Mouse (Mus musculus): ENCODE results near the gene Ipo13. TPM values are rescaled to one million over a fixed set of nuclear protein-coding genes. Genes with fewer than 3 reads are reported as not detected.

The Ipo13 gene
- 40.4 and 44.0 TPM in 2 replicates for polyA plus RNA-seq (2012; rRNA removed; ENCODE audit: low replicate concordance)

GRCm38 (mm10) chr4:117914591-117915442 is at the start of gene Ipo13:
Gene Ipo13, minus strand, starts transcription at chr4:117914999.

DNA sequence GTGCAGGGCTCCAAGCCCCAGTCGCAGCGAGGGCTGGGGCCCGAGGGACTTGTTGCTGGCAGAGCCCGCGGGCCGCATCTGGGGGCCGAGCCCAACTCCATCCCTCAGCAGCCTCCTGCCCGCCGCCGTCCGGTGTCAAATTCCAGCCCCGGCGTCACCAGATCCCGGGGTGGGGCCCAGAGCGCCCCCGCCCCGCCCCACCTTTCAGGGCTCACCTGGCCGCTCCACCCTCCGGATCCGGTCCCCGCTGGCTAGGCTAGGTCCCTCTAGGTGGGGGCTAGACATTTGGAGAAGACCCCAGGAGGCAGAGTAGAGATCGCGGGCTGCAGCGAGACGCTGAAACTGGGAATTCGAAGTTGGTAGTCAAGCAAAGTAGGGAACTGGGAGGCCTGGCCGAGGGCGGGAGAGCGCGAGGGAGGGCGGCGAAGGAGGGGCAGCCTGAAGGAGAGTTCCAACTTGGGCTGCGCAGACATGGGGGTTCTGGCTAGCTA is 14.6 kb upstream of the Ipo13 start, which contains the start of gene Artn:
Gene Artn (minus strand): TSS at position 373 of the 491 bp plus-strand sequence.

GRCm38 (mm10) chr4:117891738-117892161 is 23.0 kb downstream of the Ipo13 start, which contains the start of gene Dph2:
Gene Dph2, minus strand, starts transcription at chr4:117892032.

GRCm38 (mm10) chr4:117887133-117887532 is 27.7 kb downstream of the Ipo13 start, which contains the start of gene Atp6v0b:
Gene Atp6v0b, minus strand, starts transcription at chr4:117887333.

GRCm38 (mm10) chr4:117882701-117883691 is 31.8 kb downstream of the Ipo13 start, which contains the start of gene B4galt2:
Gene B4galt2, minus strand, starts transcription at chr4:117883487.

DNA sequence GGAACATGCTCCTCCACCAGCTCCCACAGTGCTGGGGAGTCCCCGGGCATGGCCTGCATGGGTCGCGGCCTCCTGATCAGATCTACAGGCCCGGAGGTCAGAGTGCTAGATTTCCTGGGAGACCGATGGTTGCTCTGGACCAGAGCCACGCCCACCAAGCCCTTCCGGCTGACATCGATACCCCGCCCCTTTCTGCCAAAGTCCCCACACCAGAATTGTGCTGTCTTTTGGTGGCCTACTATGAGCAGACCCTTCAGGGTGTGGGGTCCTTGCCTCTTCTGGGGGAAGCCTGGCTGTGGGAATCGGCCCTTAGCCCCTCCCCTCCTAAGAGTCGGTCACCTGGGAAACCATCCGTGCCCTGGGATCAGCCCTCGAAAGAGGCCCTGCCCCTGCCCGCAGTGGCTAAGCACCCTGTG is 42.3 kb downstream of the Ipo13 start, which contains the start of gene Ccdc24:
Gene Ccdc24 (minus strand): TSS at position 87 of the 416 bp plus-strand sequence.

Other genes starting within 250 kb of the Ipo13 start
- gene Dmap1, start 232.7 kb downstream of the Ipo13 start, polyA plus RNA-seq (2012; rRNA removed; ENCODE audit: low replicate concordance) = 13.4 and 16.4 TPM in 2 replicates
- gene Gm12845, start 190.6 kb downstream of the Ipo13 start, polyA plus RNA-seq (2012; rRNA removed; ENCODE audit: low replicate concordance) = not detected in 2 replicates
- not detected in 2 replicates for gene Klf17, start 149.4 kb downstream of the Ipo13 start, polyA plus RNA-seq (2012; rRNA removed; ENCODE audit: low replicate concordance)
- 18.8 and 33.1 TPM in 2 replicates for gene Slc6a9, start 80.5 kb downstream of the Ipo13 start, polyA plus RNA-seq (2012; rRNA removed; ENCODE audit: low replicate concordance)
- 1.4 and 2.5 TPM in 2 replicates for gene Ccdc24, start 42.4 kb downstream of the Ipo13 start, polyA plus RNA-seq (2012; rRNA removed; ENCODE audit: low replicate concordance)
- 10.1 and 18.4 TPM in 2 replicates for gene B4galt2, start 31.5 kb downstream of the Ipo13 start, polyA plus RNA-seq (2012; rRNA removed; ENCODE audit: low replicate concordance)
- gene Atp6v0b, start 27.7 kb downstream of the Ipo13 start, polyA plus RNA-seq (2012; rRNA removed; ENCODE audit: low replicate concordance) = 457 and 584 TPM in 2 replicates
- 7.3 and 12.0 TPM in 2 replicates for gene Dph2, start 23.0 kb downstream of the Ipo13 start, polyA plus RNA-seq (2012; rRNA removed; ENCODE audit: low replicate concordance)
- 3.4 and 3.9 TPM in 2 replicates for gene Artn, start 14.8 kb upstream of the Ipo13 start, polyA plus RNA-seq (2012; rRNA removed; ENCODE audit: low replicate concordance)
- 7.6 and 10.8 TPM in 2 replicates for gene St3gal3, start 219.9 kb upstream of the Ipo13 start, polyA plus RNA-seq (2012; rRNA removed; ENCODE audit: low replicate concordance)